Mouse (Mus musculus) embryo, embryonic 10.5 days (tissue): ENCODE measurements at regions not wholly inside any gene's neighbourhood (a gene's known extent, or its start where the extent isn't known, plus 50 kb on each side); places are given as distances from the start of the nearest gene placed in this dataset.

ENCODE experiments used
- DNase-seq: peaks from one replicate; pipeline ENCODE4 v3.0.0-alpha.2; 2015; ENCODE audit warnings: low spot score

GRCm38 (mm10) chr3:64898610-64899009 lies 54.0 kb upstream of the Vmn2r7 start:
- DNase-seq, result no peak

- DNase-seq, result no peak
Measured at GRCm38 (mm10) chr3:64901317-64901892, 56.8 kb upstream of the Vmn2r7 start.

- DNase-seq, result peak; percentile 9
Measured at GRCm38 (mm10) chr3:64949307-64949706, 104.7 kb upstream of the Vmn2r7 start.

- DNase-seq, result peak; percentile 24
Measured at GRCm38 (mm10) chr3:64964667-64965415, 120.3 kb upstream of the Vmn2r7 start.

GRCm38 (mm10) chr3:64965416-64965980 lies 120.9 kb upstream of the Vmn2r7 start:
- DNase-seq, result peak; percentile 14

- DNase-seq, result no peak
Measured at GRCm38 (mm10) chr3:64968275-64968674, 123.7 kb upstream of the Vmn2r7 start.

- peak; percentile 28 for DNase-seq
Measured at GRCm38 (mm10) chr3:64984369-64984768, 124.8 kb upstream of the Kcnab1 start.

- DNase-seq, result no peak
Measured at GRCm38 (mm10) chr3:64987665-64988064, 121.5 kb upstream of the Kcnab1 start.

- peak; percentile 63 for DNase-seq
Measured at GRCm38 (mm10) chr3:64996451-64996850, 112.7 kb upstream of the Kcnab1 start.

- DNase-seq, result no peak
Measured at GRCm38 (mm10) chr3:64997552-64997951, 111.6 kb upstream of the Kcnab1 start.

GRCm38 (mm10) chr3:65001131-65001530 lies 108.1 kb upstream of the Kcnab1 start:
- no peak for DNase-seq

GRCm38 (mm10) chr3:65002578-65002977 lies 106.6 kb upstream of the Kcnab1 start:
- DNase-seq, result no peak

GRCm38 (mm10) chr3:65006127-65006526 lies 103.1 kb upstream of the Kcnab1 start:
- no peak for DNase-seq

- no peak for DNase-seq
Measured at GRCm38 (mm10) chr3:65006565-65006964, 102.6 kb upstream of the Kcnab1 start.

GRCm38 (mm10) chr3:65023876-65024275 lies 85.3 kb upstream of the Kcnab1 start:
- no peak for DNase-seq

- DNase-seq, result no peak
Measured at GRCm38 (mm10) chr3:65037626-65038025, 71.6 kb upstream of the Kcnab1 start.

- DNase-seq, result no peak
Measured at GRCm38 (mm10) chr3:65047879-65048278, 61.3 kb upstream of the Kcnab1 start.

GRCm38 (mm10) chr3:65055401-65055800 lies 53.8 kb upstream of the Kcnab1 start:
- no peak for DNase-seq
